Mouse (Mus musculus) C2C12 (cell line): Measurements from ENCODE around the gene Fbxw10.

ENCODE experiments used
- CTCF ChIP-seq: IDR thresholded peaks from one replicate; pipeline ENCODE4 v1.5.1; 2011; ENCODE audit not compliant: control insufficient read depth, insufficient read depth, insufficient read length
- MAX ChIP-seq: IDR thresholded peaks from one replicate; pipeline ENCODE4 v1.6.1; 2011; ENCODE audit warnings: mild to moderate bottlenecking, control low read depth
- MYOD1 ChIP-seq: IDR thresholded peaks from one replicate; pipeline ENCODE4 v1.6.1; 2011; ENCODE audit warnings: low read depth; ENCODE audit not compliant: control insufficient read depth, insufficient read length
- USF1 ChIP-seq: IDR thresholded peaks from one replicate; pipeline ENCODE4 v1.6.1; 2011; ENCODE audit warnings: low read depth, mild to moderate bottlenecking, control low read depth, moderate library complexity

GRCm38 (mm10) chr11:62812268-62812667, 34.6 kb upstream of the Fbxw10 start:
- TF ChIP-seq MYOD1 (no peak), MAX (no peak), CTCF (no peak), USF1 (no peak)
